34 mouse cellular contexts compared by ENCODE assay signal in the genomic region with DNA sequence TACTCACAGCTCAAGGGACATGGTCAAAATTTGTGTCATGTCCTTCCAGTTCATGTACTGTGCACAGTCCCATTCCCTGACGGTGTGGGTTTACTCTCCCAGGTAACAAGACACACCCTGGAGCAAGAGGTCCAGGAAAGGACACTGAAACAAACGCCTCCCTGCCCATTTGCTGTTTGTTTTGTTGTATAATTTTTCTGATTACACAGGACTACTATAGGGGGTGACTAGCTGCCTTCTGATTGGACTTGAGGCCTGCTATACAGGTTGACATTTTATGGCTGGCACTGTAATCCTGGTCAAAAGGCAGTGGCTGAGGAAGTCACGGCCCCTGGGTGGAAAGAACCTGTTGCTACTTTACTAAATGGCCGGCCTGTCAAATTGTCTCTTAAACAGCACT. TPM values are rescaled to one million over a fixed set of nuclear protein-coding genes. Genes with fewer than 3 reads are reported as not detected.
DNase-seq lines count a peak whose midpoint lies in the region; ATAC-seq and TF ChIP-seq lines count a peak whose summit lies in the region.
"Had no signal": no experiment of that assay in that cellular context is flagged by ENCODE, and none has a peak within 500 bp of the region (broad histone marks: within the 10 kb centered on the region; RNA-seq: fewer than 3 reads in every experiment).

No protein-coding gene starts in this region.

- H3K27me3 ChIP-seq in intestine, embryonic 15.5 days (replicated peaks), result no peaks in the 10 kb centered on the region
- no peaks in the 10 kb centered on the region for H3K27me3 ChIP-seq in intestine, postnatal 0 days (replicated peaks; ENCODE audit: control insufficient read depth, insufficient read depth, low read length)
- no peaks in the 10 kb centered on the region for H3K27me3 ChIP-seq in stomach, postnatal 0 days (ENCODE audit: control insufficient read depth, insufficient read depth, low read length)
- H3K27me3 ChIP-seq in forebrain, embryonic 12.5 days, result no peaks in the 10 kb centered on the region
- H3K27me3 ChIP-seq: CH12.LX; hindbrain, embryonic 12.5 days; hindbrain, embryonic 15.5 days had no signal

- no peak overlapping the region for H3K4me3 ChIP-seq in intestine, embryonic 15.5 days (replicated peaks)
- no peak overlapping the region for H3K4me3 ChIP-seq in intestine, postnatal 0 days (ENCODE audit: low read depth, low read length)
- H3K4me3 ChIP-seq in stomach, postnatal 0 days (ENCODE audit: low read depth, low read length), result no peak overlapping the region
- H3K4me3 ChIP-seq in forebrain, embryonic 12.5 days (replicated peaks), result no peak overlapping the region
- H3K4me3 ChIP-seq: forebrain, embryonic 10.5 days; heart, adult 2 months; heart, embryonic 10.5 days; heart, embryonic 13.5 days; hindbrain, embryonic 12.5 days; hindbrain, embryonic 15.5 days had no signal

- WGBS in intestine, embryonic 15.5 days, result 52% methylated on average over 4 of the region's 4 CpGs
- 31% methylated on average over 4 of the region's 4 CpGs for whole genome bisulfite sequencing in intestine, postnatal 0 days
- 39% methylated on average over 4 of the region's 4 CpGs for WGBS in stomach, postnatal 0 days
- WGBS in forebrain, embryonic 12.5 days, result 72% methylated on average over 4 of the region's 4 CpGs

- intact Hi-C loops in heart, postnatal 36 days (cut with DNase I), result no loop called here

- TF ChIP-seq CTCF in intestine, postnatal 0 days (IDR thresholded peaks at IDR 0.05; ENCODE audit: low read depth), result no peak
- TF ChIP-seq CTCF in stomach, postnatal 0 days (IDR thresholded peaks at IDR 0.05; ENCODE audit: low read depth), result no peak

- H3K4me1 ChIP-seq in intestine, embryonic 15.5 days (replicated peaks), result no peaks in the 10 kb centered on the region
- H3K4me1 ChIP-seq in intestine, postnatal 0 days (replicated peaks; ENCODE audit: control insufficient read depth, insufficient read depth, low read length), result no peaks in the 10 kb centered on the region
- H3K4me1 ChIP-seq in stomach, postnatal 0 days (replicated peaks; ENCODE audit: control insufficient read depth, insufficient read depth), result no peaks in the 10 kb centered on the region
- no peaks in the 10 kb centered on the region for H3K4me1 ChIP-seq in forebrain, embryonic 12.5 days
- H3K4me1 ChIP-seq: forebrain, embryonic 10.5 days; heart, embryonic 10.5 days; heart, embryonic 13.5 days; hindbrain, embryonic 12.5 days; hindbrain, embryonic 15.5 days had no signal

- peak; percentile 48 for DNase-seq in heart, adult 11 months
- DNase-seq in heart, postnatal 36 days, result no peak
- DNase-seq in stomach, postnatal 0 days (ENCODE audit: low spot score), result peak; percentile 36
- no peak for DNase-seq in ovary, adult 18-20 months (ENCODE audit: low spot score)
- DNase-seq: adrenal gland, postnatal 10 days; B cell, adult 2 months; cerebellum, adult 11-12 months; cerebellum, adult 8-10 months; cerebellum, postnatal 10 days; cerebellum, postnatal 36 days; forebrain, postnatal 0 days; gastrocnemius, postnatal 25 days; heart, postnatal 14 days had no signal

- H3K9ac ChIP-seq in intestine, embryonic 15.5 days, result no peak overlapping the region
- no peak overlapping the region for H3K9ac ChIP-seq in intestine, postnatal 0 days (ENCODE audit: low read depth, low read length)
- no peak overlapping the region for H3K9ac ChIP-seq in stomach, postnatal 0 days (ENCODE audit: low read length)
- no peak overlapping the region for H3K9ac ChIP-seq in forebrain, embryonic 12.5 days
- H3K9ac ChIP-seq: forebrain, postnatal 0 days; heart, embryonic 13.5 days; hindbrain, embryonic 12.5 days; hindbrain, embryonic 15.5 days had no signal

- no peaks in the 10 kb centered on the region for H3K9me3 ChIP-seq in intestine, embryonic 15.5 days
- H3K9me3 ChIP-seq in intestine, postnatal 0 days (ENCODE audit: control insufficient read depth), result no peaks in the 10 kb centered on the region
- no peaks in the 10 kb centered on the region for H3K9me3 ChIP-seq in stomach, postnatal 0 days (ENCODE audit: control insufficient read depth, low read length)
- H3K9me3 ChIP-seq in forebrain, embryonic 12.5 days, result no peaks in the 10 kb centered on the region
- H3K9me3 ChIP-seq: forebrain, embryonic 10.5 days; G1E; heart, embryonic 10.5 days; heart, embryonic 13.5 days; hindbrain, embryonic 12.5 days; hindbrain, embryonic 15.5 days had no signal

- no peak for TF ChIP-seq EP300 in stomach, postnatal 0 days (optimal IDR thresholded peaks at IDR 0.05)

- no peaks in the 10 kb centered on the region for H3K36me3 ChIP-seq in intestine, embryonic 15.5 days
- no peaks in the 10 kb centered on the region for H3K36me3 ChIP-seq in intestine, postnatal 0 days (ENCODE audit: control insufficient read depth, insufficient read depth)
- no peaks in the 10 kb centered on the region for H3K36me3 ChIP-seq in stomach, postnatal 0 days (ENCODE audit: control insufficient read depth, insufficient read depth, low read length)
- H3K36me3 ChIP-seq in forebrain, embryonic 12.5 days (replicated peaks), result no peaks in the 10 kb centered on the region
- H3K36me3 ChIP-seq: forebrain, embryonic 10.5 days; G1E; heart, embryonic 10.5 days; heart, embryonic 13.5 days; hindbrain, embryonic 12.5 days; hindbrain, embryonic 15.5 days had no signal

- H3K4me2 ChIP-seq in intestine, embryonic 15.5 days (replicated peaks), result no peak overlapping the region
- no peak overlapping the region for H3K4me2 ChIP-seq in intestine, postnatal 0 days (replicated peaks; ENCODE audit: low read depth)
- H3K4me2 ChIP-seq in stomach, postnatal 0 days (replicated peaks; ENCODE audit: low read depth), result no peak overlapping the region
- H3K4me2 ChIP-seq in forebrain, embryonic 12.5 days, result no peak overlapping the region
- H3K4me2 ChIP-seq: heart, embryonic 13.5 days; hindbrain, embryonic 12.5 days; hindbrain, embryonic 15.5 days had no signal

- 0 out of 2 replicates have a peak, but pooled peaks have one; percentile 42 for ATAC-seq in intestine, embryonic 15.5 days
- ATAC-seq in intestine, postnatal 0 days, result peak; percentile 53; the same call in 1 of the 2 replicates
- ATAC-seq in stomach, postnatal 0 days (ENCODE audit: low FRiP score, low TSS enrichment), result peak; percentile 83
- no peak for ATAC-seq in forebrain, embryonic 12.5 days (ENCODE audit: low FRiP score)
- ATAC-seq: forebrain, embryonic 14.5 days; forebrain, postnatal 0 days; Patski had no signal

- H3K27ac ChIP-seq in intestine, embryonic 15.5 days, result no peak overlapping the region
- H3K27ac ChIP-seq in intestine, postnatal 0 days (ENCODE audit: low read depth, low read length), result no peak overlapping the region
- H3K27ac ChIP-seq in stomach, postnatal 0 days (replicated peaks), result no peak overlapping the region
- no peak overlapping the region for H3K27ac ChIP-seq in forebrain, embryonic 12.5 days
- H3K27ac ChIP-seq: forebrain, embryonic 10.5 days; heart, adult 2 months; heart, embryonic 10.5 days; heart, embryonic 13.5 days; hindbrain, embryonic 12.5 days; hindbrain, embryonic 15.5 days had no signal

RNA-seq across cellular contexts. Expression of a gene that starts 16.2 kb away (rescaled TPM):
- total RNA-seq in heart, postnatal 36 days (2021), result not detected
- 3.0 and 11.2 TPM in 2 replicates for polyA plus RNA-seq in intestine, embryonic 15.5 days (2015; fragmentation: Nextera tagmentation; extraction: Ambion mirVana)
- polyA plus RNA-seq in intestine, postnatal 0 days (2015; fragmentation: Nextera tagmentation; extraction: Ambion mirVana), result 0.13 and 0.17 TPM in 2 replicates
- polyA plus RNA-seq in stomach, postnatal 0 days (2015; fragmentation: Nextera tagmentation; extraction: Ambion mirVana), result 0.12 TPM in 1 of 2 replicates, not detected in the other
- polyA plus RNA-seq in forebrain, embryonic 12.5 days (2016; fragmentation: Nextera tagmentation; extraction: Ambion mirVana), result not detected in 2 replicates
- total RNA-seq: CH12.LX; forebrain, postnatal 0 days; G1E; gastrocnemius, adult 8-10 months; gastrocnemius, postnatal 25 days; heart, adult 2 months; heart, postnatal 14 days; hematopoietic stem cell, adult 5-6 weeks had no signal
- polyA plus RNA-seq: brain, embryonic 14.5 days; cortical plate, adult 2 months; embryonic facial prominence, embryonic 11.5 days; embryonic facial prominence, embryonic 14.5 days; forebrain, embryonic 10.5 days; forebrain, embryonic 14.5 days; forebrain, postnatal 0 days; G1E; gonadal fat pad, adult 2 months; heart, adult 2 months; heart, embryonic 10.5 days; heart, embryonic 13.5 days; heart, embryonic 16.5 days; hindbrain, embryonic 12.5 days; hindbrain, embryonic 15.5 days; Patski had no signal

RNA-seq across cellular contexts. Expression of a gene that starts 39.2 kb away (rescaled TPM):
- total RNA-seq in heart, postnatal 36 days (2021), result under 1 TPM; 0.36 to 0.41 TPM
- 8.9 and 9.1 TPM in 2 replicates for polyA plus RNA-seq in intestine, embryonic 15.5 days (2015; fragmentation: Nextera tagmentation; extraction: Ambion mirVana)
- polyA plus RNA-seq in intestine, postnatal 0 days (2015; fragmentation: Nextera tagmentation; extraction: Ambion mirVana), result 4.7 and 4.8 TPM in 2 replicates
- 3.7 and 4.1 TPM in 2 replicates for polyA plus RNA-seq in stomach, postnatal 0 days (2015; fragmentation: Nextera tagmentation; extraction: Ambion mirVana)
- 0.51 and 0.63 TPM in 2 replicates for polyA plus RNA-seq in forebrain, embryonic 12.5 days (2016; fragmentation: Nextera tagmentation; extraction: Ambion mirVana)
- polyA plus RNA-seq: Patski had no signal

RNA-seq across cellular contexts. Expression of a gene that starts 55.7 kb away (rescaled TPM):
- total RNA-seq in heart, postnatal 36 days (2021), result 1 to 10 TPM; 8.0 to 8.2 TPM
- polyA plus RNA-seq in intestine, embryonic 15.5 days (2015; fragmentation: Nextera tagmentation; extraction: Ambion mirVana), result 28.2 and 34.4 TPM in 2 replicates
- polyA plus RNA-seq in intestine, postnatal 0 days (2015; fragmentation: Nextera tagmentation; extraction: Ambion mirVana), result 31.6 and 34.4 TPM in 2 replicates
- polyA plus RNA-seq in stomach, postnatal 0 days (2015; fragmentation: Nextera tagmentation; extraction: Ambion mirVana), result 21.2 and 23.3 TPM in 2 replicates
- 52.0 and 52.9 TPM in 2 replicates for polyA plus RNA-seq in forebrain, embryonic 12.5 days (2016; fragmentation: Nextera tagmentation; extraction: Ambion mirVana)

Comparison
In these comparisons a context has a peak if more than half of its experiments do, and no peak if none do; other contexts are left out.
1. DNase-seq: peak in heart, adult 11 months (single experiment) and stomach, postnatal 0 days (single experiment); none in heart, postnatal 36 days (0 of 2) and ovary, adult 18-20 months (single experiment).